Mouse (Mus musculus): ENCODE data around the gene Myo1f.
A peak's percentile ranks its signal among the peaks of the same experiment; 100 is the strongest.

GRCm38 (mm10) chr17:33539106-33539675 is 16.3 kb upstream of the Myo1f start:
- no peak for TF ChIP-seq NELFE (IDR thresholded peaks at IDR 0.05; ENCODE audit: low read depth, low read length)
- no peak for TF ChIP-seq ZMIZ1 (IDR thresholded peaks at IDR 0.05; ENCODE audit: low read depth, low read length)
- TF ChIP-seq POLR2A (IDR thresholded peaks at IDR 0.05; ENCODE audit: control insufficient read depth in 1 of 2, insufficient read depth in 1 of 2, low read depth in 1 of 2, low read length in 2 of 2, poor library complexity in 1 of 2), result no peak
- peak; percentile 48 for TF ChIP-seq SMC3 (IDR thresholded peaks at IDR 0.05; ENCODE audit: low read depth, low read length)
- no peak for TF ChIP-seq MYB (IDR thresholded peaks at IDR 0.05; ENCODE audit: low read depth, low read length)
- no peak for TF ChIP-seq CHD1 (IDR thresholded peaks at IDR 0.05; ENCODE audit: low read depth, low read length)
- TF ChIP-seq CTCF (IDR thresholded peaks at IDR 0.05 in 2 of 3, conservative IDR thresholded peaks at IDR 0.05 in 1 of 3; ENCODE audit: control insufficient read depth in 1 of 3, insufficient read depth in 1 of 3, low read depth in 2 of 3, low read length in 3 of 3, poor library complexity in 1 of 3, severe bottlenecking in 1 of 3), result peak; percentile 67 to 76 (median 68)
- no peak for TF ChIP-seq POLR2AphosphoS2 (IDR thresholded peaks at IDR 0.05; ENCODE audit: low read length)
- no peak for TF ChIP-seq ELF1 (IDR thresholded peaks at IDR 0.05; ENCODE audit: low read depth, low read length)
- TF ChIP-seq NRF1 (IDR thresholded peaks at IDR 0.05; ENCODE audit: insufficient read depth, low read depth, low read length, poor library complexity, severe bottlenecking), result no peak
- TF ChIP-seq ZC3H11A (IDR thresholded peaks at IDR 0.05; ENCODE audit: low read depth, low read length), result peak; percentile 22; the same call in 1 of the 2 replicates
- no peak for TF ChIP-seq GATA1 (IDR thresholded peaks at IDR 0.05; ENCODE audit: low read depth, low read length)

Measured in MEL (cell line).